Mouse (Mus musculus) hindbrain, embryonic 12.5 days (tissue): ENCODE measurements around the gene Nipal1. TPM values are rescaled to one million over a fixed set of nuclear protein-coding genes. Genes with fewer than 3 reads are reported as not detected.

Experiments used
- ATAC-seq: fragments of 200-750 bp; cut with Nextera tagmentation; 2 replicates; pipeline ENCODE4 v1.8.0; 2017; ENCODE audit warnings: moderate TSS enrichment; ENCODE audit not compliant: low FRiP score
- H3K27ac ChIP-seq: fragments of 300-500 bp; sonication (generic); 2 replicates; pipeline ENCODE4 v1.5.1; 2016; ENCODE audit warnings: mild to moderate bottlenecking
- H3K27me3 ChIP-seq: fragments of 300-500 bp; sonication (generic); 2 replicates; pipeline ENCODE4 v1.6.1; 2016; ENCODE audit warnings: mild to moderate bottlenecking
- H3K36me3 ChIP-seq: fragments of 300-500 bp; sonication (generic); 2 replicates; pipeline ENCODE4 v1.6.1; 2016; ENCODE audit warnings: mild to moderate bottlenecking
- H3K4me1 ChIP-seq: fragments of 300-500 bp; sonication (generic); 2 replicates; pipeline ENCODE4 v1.6.1; 2016
- H3K4me2 ChIP-seq: fragments of 300-500 bp; sonication (generic); replicated peaks from 2 replicates; pipeline ENCODE4 v1.6.1; 2016; ENCODE audit warnings: mild to moderate bottlenecking
- H3K4me3 ChIP-seq: fragments of 300-500 bp; sonication (generic); 2 replicates; pipeline ENCODE4 v1.5.1; 2016; ENCODE audit warnings: mild to moderate bottlenecking
- H3K9ac ChIP-seq: fragments of 300-500 bp; sonication (generic); 2 replicates; pipeline ENCODE4 v1.6.1; 2016; ENCODE audit warnings: mild to moderate bottlenecking, moderate library complexity
- H3K9me3 ChIP-seq: fragments of 300-500 bp; sonication (generic); replicated peaks from 2 replicates; pipeline ENCODE4 v1.6.1; 2016; ENCODE audit warnings: mild to moderate bottlenecking
- WGBS: fragments of 180-500 bp; shearing (Covaris S2); methylation state at CpG from one replicate; pipeline ENCODE4 v1.1.7; 2016; 5-methylcytosine and 5-hydroxymethylcytosine counted together
- polyA plus RNA-seq: library from polyadenylated mRNA; unstranded; fragments of >200 nt; fragmentation: Nextera tagmentation; extraction: Ambion mirVana; gene quantifications from 2 replicates; pipeline ENCODE4 v1.2.1, GENCODE M21; 2016

Nipal1 gene
- polyA plus RNA-seq, 1 experiment from 2014 or later = 0.62 TPM

- H3K27ac ChIP-seq = no peak overlapping the region
- no peaks in the 10 kb centered on the region for H3K27me3 ChIP-seq
- WGBS = 64% methylated on average over 8 of the region's 8 CpGs
- no peaks in the 10 kb centered on the region for H3K4me1 ChIP-seq
- no peak for ATAC-seq
- no peaks in the 10 kb centered on the region for H3K9me3 ChIP-seq
- no peak overlapping the region for H3K4me2 ChIP-seq
- H3K9ac ChIP-seq = no peak overlapping the region
- H3K36me3 ChIP-seq = no peaks in the 10 kb centered on the region
- no peak overlapping the region for H3K4me3 ChIP-seq
These were observed 23.6 kb downstream of the Nipal1 start for GRCm38 (mm10) chr5:72671017-72671699.

DNA sequence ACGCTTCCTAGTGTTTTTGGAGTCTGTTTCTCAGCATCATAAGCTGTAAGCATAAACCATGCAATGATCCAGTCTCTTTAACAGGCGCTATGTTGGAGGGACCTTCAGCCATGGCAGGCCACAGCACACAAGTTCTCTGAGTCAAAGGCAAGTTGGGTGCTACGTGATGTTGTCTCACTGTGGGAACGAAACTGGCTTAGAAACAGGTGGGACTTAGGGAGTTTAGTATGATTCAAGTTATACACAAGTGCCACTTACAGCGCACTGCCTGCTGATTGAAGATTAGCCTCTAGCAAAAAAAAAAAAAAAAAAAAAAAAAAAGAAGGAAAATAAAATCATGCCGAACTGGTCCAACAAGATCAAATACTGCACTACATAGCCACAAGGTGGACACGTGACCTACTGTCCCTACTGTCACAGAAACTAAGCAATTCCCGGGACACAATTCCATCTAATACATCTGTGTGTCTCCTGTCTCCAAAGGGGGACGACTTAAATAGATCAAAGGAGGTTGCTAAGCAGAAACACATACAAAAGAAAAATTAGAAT is 27.5 kb downstream of the Nipal1 start:
- WGBS = 85% methylated on average over 9 of the region's 9 CpGs
- Histone ChIP-seq H3K4me3 (no peak overlapping the region), H3K27ac (no peak overlapping the region), H3K4me1 (no peaks in the 10 kb centered on the region), H3K36me3 (no peaks in the 10 kb centered on the region), H3K4me2 (no peak overlapping the region), H3K27me3 (no peaks in the 10 kb centered on the region), H3K9ac (no peak overlapping the region), H3K9me3 (no peaks in the 10 kb centered on the region)
- ATAC-seq = no peak

GRCm38 (mm10) chr5:72681451-72681850 is 33.9 kb downstream of the Nipal1 start:
- Histone ChIP-seq H3K4me2 (no peak overlapping the region), H3K27ac (no peak overlapping the region), H3K9me3 (peaks cover 4% of the 10 kb centered on the region; the same call in 1 of the 2 replicates), H3K9ac (no peak overlapping the region), H3K4me1 (no peaks in the 10 kb centered on the region), H3K4me3 (no peak overlapping the region), H3K36me3 (no peaks in the 10 kb centered on the region), H3K27me3 (no peaks in the 10 kb centered on the region)
- ATAC-seq = no peak
- WGBS = 90% methylated on average over 6 of the region's 6 CpGs

DNA sequence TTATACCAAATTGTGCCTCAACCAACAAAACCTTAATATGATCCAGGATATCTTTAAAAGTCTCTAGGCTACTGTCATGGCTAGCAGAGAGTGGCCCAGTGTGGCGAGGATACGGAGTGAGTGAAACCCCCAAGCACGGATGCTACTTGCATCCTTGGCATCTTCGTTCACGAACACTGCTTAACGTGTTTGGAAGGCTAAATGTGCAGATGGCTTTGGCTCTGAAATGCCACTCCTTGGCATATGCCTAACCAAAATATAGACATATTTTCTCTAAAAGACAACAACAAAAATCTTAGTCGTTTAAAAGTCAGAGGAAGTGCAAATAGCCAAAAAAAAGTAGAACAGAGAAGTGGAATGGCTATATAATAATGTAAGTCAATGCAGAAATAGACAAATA is 42.0 kb downstream of the Nipal1 start:
- H3K4me2 ChIP-seq = no peak overlapping the region
- peaks cover 5% of the 10 kb centered on the region; the same call in 1 of the 2 replicates for H3K9me3 ChIP-seq
- no peak for ATAC-seq
- no peaks in the 10 kb centered on the region for H3K27me3 ChIP-seq
- 93% methylated on average over 7 of the region's 7 CpGs for WGBS
- no peak overlapping the region for H3K9ac ChIP-seq
- no peaks in the 10 kb centered on the region for H3K4me1 ChIP-seq
- H3K36me3 ChIP-seq = no peaks in the 10 kb centered on the region
- H3K27ac ChIP-seq = no peak overlapping the region
- no peak overlapping the region for H3K4me3 ChIP-seq

GRCm38 (mm10) chr5:72690516-72690915 is 42.9 kb downstream of the Nipal1 start:
- no peak overlapping the region for H3K27ac ChIP-seq
- H3K9ac ChIP-seq = no peak overlapping the region
- no peaks in the 10 kb centered on the region for H3K4me1 ChIP-seq
- ATAC-seq = 0 out of 2 replicates have a peak, but pooled peaks have one; percentile 29
- no peak overlapping the region for H3K4me3 ChIP-seq
- no peaks in the 10 kb centered on the region for H3K27me3 ChIP-seq
- no peak overlapping the region for H3K4me2 ChIP-seq
- H3K9me3 ChIP-seq = peaks cover 5% of the 10 kb centered on the region; the same call in 1 of the 2 replicates
- WGBS = 92% methylated on average over 5 of the region's 5 CpGs
- H3K36me3 ChIP-seq = no peaks in the 10 kb centered on the region

DNA sequence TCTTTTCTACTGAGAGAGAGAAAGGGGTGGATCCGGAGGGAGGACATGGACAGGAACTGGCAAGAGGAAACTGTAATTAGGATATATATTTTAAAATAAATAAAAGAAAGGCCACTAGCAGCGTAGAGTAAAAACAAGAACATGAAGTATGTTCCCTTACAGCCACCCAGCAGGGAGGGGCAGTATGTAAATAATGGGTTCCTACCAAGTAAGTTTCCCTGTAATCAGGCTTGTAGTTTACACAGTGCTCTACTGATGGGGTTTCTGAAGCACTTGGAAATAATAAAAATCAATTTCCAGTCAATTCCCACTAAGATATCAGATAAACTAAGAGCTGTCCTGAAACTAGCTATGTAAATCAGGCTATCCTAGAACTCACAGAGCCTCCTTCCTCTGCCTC is 47.1 kb downstream of the Nipal1 start:
- 86% methylated on average over 2 of the region's 2 CpGs for WGBS
- no peak overlapping the region for H3K9ac ChIP-seq
- no peak overlapping the region for H3K4me2 ChIP-seq
- peaks cover 3% of the 10 kb centered on the region; the same call in 1 of the 2 replicates for H3K4me1 ChIP-seq
- H3K27ac ChIP-seq = no peak overlapping the region
- no peaks in the 10 kb centered on the region for H3K9me3 ChIP-seq
- H3K4me3 ChIP-seq = no peak overlapping the region
- ATAC-seq = no peak
- no peaks in the 10 kb centered on the region for H3K27me3 ChIP-seq
- no peaks in the 10 kb centered on the region for H3K36me3 ChIP-seq

DNA sequence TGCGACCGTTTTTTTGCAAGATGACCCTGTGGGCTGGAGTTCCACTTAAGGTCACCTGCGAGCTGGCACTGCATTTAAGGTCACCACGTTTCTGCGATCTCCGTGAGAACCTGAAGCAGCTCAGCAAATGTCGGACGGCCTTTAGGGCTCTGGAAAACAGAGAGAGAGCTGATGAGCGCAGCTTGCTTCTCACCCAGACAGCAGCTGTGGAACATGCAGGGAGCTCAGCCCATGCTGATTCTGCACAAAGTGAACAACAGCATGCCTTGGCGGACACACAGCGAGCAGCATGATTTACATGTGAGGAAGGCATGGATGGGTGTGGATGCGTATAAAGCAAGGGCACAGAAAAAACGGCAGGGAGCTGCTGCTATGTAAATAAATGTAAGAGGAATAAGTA is 48.9 kb downstream of the Nipal1 start:
- H3K4me2 ChIP-seq = no peak overlapping the region
- H3K4me3 ChIP-seq = no peak overlapping the region
- 70% methylated on average over 13 of the region's 13 CpGs for WGBS
- no peak overlapping the region for H3K9ac ChIP-seq
- no peak overlapping the region for H3K27ac ChIP-seq
- H3K9me3 ChIP-seq = peaks cover 2% of the 10 kb centered on the region; the same call in 1 of the 2 replicates
- H3K36me3 ChIP-seq = no peaks in the 10 kb centered on the region
- no peak for ATAC-seq
- H3K4me1 ChIP-seq = peaks cover 3% of the 10 kb centered on the region; the same call in 1 of the 2 replicates
- H3K27me3 ChIP-seq = no peaks in the 10 kb centered on the region

GRCm38 (mm10) chr5:72698343-72698742 is 50.7 kb downstream of the Nipal1 start:
- H3K4me3 ChIP-seq = no peak overlapping the region
- no peak overlapping the region for H3K27ac ChIP-seq
- no peak overlapping the region for H3K4me2 ChIP-seq
- peaks cover 3% of the 10 kb centered on the region; the same call in 1 of the 2 replicates for H3K9me3 ChIP-seq
- H3K9ac ChIP-seq = no peak overlapping the region
- 69% methylated on average over 3 of the region's 3 CpGs for WGBS
- no peak for ATAC-seq
- H3K4me1 ChIP-seq = peaks cover 3% of the 10 kb centered on the region; the same call in 1 of the 2 replicates
- H3K27me3 ChIP-seq = no peaks in the 10 kb centered on the region
- no peaks in the 10 kb centered on the region for H3K36me3 ChIP-seq

GRCm38 (mm10) chr5:72698818-72699499 is 51.4 kb downstream of the Nipal1 start:
- Histone ChIP-seq H3K27ac (no peak overlapping the region), H3K4me1 (peaks cover 3% of the 10 kb centered on the region; the same call in 1 of the 2 replicates), H3K9ac (no peak overlapping the region), H3K4me3 (no peak overlapping the region), H3K4me2 (no peak overlapping the region), H3K9me3 (peaks cover 3% of the 10 kb centered on the region; the same call in 1 of the 2 replicates), H3K27me3 (no peaks in the 10 kb centered on the region), H3K36me3 (no peaks in the 10 kb centered on the region)
- ATAC-seq = no peak
- WGBS = 75% methylated on average over 7 of the region's 7 CpGs

DNA sequence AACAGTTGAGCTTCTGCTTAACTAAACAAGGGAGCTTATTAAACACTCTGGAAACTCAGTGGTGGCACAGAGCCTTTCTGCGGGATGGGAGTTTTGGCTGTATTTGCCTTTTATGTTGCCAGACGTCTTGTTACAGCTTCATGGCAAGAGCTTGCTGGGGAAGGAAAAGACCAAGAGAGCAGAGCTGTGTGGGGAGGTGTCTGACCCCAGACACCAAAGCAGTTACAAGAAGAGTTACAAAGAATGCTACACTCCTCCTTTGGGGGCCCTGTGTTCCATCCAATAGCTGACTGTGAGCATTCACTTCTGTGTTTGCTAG is 51.9 kb downstream of the Nipal1 start:
- Histone ChIP-seq H3K36me3 (no peaks in the 10 kb centered on the region), H3K27me3 (no peaks in the 10 kb centered on the region), H3K4me1 (peaks cover 3% of the 10 kb centered on the region; the same call in 1 of the 2 replicates), H3K9ac (no peak overlapping the region), H3K4me3 (no peak overlapping the region), H3K4me2 (no peak overlapping the region), H3K9me3 (peaks cover 3% of the 10 kb centered on the region; the same call in 1 of the 2 replicates), H3K27ac (no peak overlapping the region)
- ATAC-seq = no peak
- WGBS = 69% methylated on average over 2 of the region's 2 CpGs

DNA sequence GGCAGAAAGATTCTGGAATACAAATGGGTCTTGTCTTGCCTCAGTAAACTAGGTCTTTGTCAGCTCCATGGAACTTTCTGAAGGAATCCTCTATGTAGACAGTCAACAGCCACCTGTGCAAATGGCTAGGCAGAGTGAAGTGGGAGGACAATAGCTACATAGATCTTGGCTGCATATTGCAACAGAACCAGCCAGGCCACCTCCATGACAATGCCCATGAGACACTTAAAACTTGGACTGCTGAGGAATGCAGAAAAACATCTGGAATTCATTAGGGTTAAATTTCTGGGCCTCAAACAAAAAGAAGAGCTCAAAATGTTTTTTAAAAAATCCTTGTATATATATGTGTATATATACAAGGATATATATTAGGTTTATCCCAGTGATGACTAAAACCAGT is 54.6 kb downstream of the Nipal1 start:
- no peaks in the 10 kb centered on the region for H3K27me3 ChIP-seq
- peaks cover 3% of the 10 kb centered on the region; the same call in 1 of the 2 replicates for H3K9me3 ChIP-seq
- H3K9ac ChIP-seq = no peak overlapping the region
- no peaks in the 10 kb centered on the region for H3K36me3 ChIP-seq
- ATAC-seq = no peak
- no peak overlapping the region for H3K4me2 ChIP-seq
- H3K4me1 ChIP-seq = no peaks in the 10 kb centered on the region
- H3K27ac ChIP-seq = no peak overlapping the region
- H3K4me3 ChIP-seq = no peak overlapping the region

- no peaks in the 10 kb centered on the region for H3K4me1 ChIP-seq
- H3K9ac ChIP-seq = no peak overlapping the region
- peak overlapping the region; percentile 20 for H3K4me2 ChIP-seq
- 46% methylated on average over 10 of the region's 10 CpGs for WGBS
- no peaks in the 10 kb centered on the region for H3K36me3 ChIP-seq
- peaks cover 3% of the 10 kb centered on the region; the same call in 1 of the 2 replicates for H3K9me3 ChIP-seq
- H3K4me3 ChIP-seq = no peak overlapping the region
- no peak for ATAC-seq
- no peak overlapping the region for H3K27ac ChIP-seq
- no peaks in the 10 kb centered on the region for H3K27me3 ChIP-seq
These were observed 58.5 kb downstream of the Nipal1 start for GRCm38 (mm10) chr5:72706095-72706494.
